Mouse (Mus musculus) adrenal gland, postnatal 10 days (tissue): ENCODE measurements around the gene Eif2b2. TPM values are rescaled to one million over a fixed set of nuclear protein-coding genes. Genes with fewer than 3 reads are reported as not detected.

Experiments used
- DNase-seq: peaks from one replicate; pipeline ENCODE4 v3.0.0; 2021; ENCODE audit warnings: mixed read lengths
- total RNA-seq, 2 experiments: library from RNA; stranded (reverse); gene quantifications; 2 replicates each; pipeline ENCODE4 v1.2.3; 2021

Gene Eif2b2
- total RNA-seq, 2 experiments from 2014 or later = 59.5 to 62.7 TPM

DNA sequence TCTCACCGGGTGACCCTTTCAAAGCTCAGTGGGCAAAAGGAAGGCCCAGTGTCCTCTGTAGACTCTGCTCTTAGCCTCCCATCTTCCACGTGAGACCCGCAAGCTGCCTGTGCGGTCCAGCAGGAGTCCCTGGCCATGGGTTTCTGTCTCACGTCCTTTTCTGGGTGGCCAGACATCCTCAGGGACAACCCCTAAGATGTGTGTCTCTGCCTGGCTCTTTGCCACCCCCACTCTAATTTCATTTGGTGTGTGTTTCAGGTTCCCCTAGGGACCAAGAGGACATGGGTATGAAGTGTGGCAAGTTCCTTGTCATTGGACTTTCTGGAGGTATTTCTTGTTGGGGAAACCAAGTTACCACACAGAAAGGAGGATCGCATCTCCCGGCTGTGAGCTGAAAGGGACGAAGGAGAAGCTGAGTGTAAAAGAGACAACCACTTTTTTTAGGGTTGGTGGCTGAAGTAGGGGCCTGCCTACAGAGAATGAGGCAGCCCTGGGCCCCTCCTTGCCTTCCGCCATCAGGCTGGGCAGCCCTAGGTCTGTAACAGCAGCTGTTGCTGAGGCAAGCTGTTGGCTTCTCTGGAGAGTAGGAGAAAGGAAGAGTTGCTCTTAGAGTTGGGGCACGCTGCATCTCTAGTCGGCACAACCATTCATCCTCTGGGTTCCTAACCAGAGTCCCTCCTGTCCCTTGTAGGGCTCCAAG is 25.2 kb upstream of the Eif2b2 start:
- no peak for DNase-seq

- peak; percentile 83 for DNase-seq
Observed at GRCm38 (mm10) chr12:85194623-85195018, 24.7 kb upstream of the Eif2b2 start.

DNA sequence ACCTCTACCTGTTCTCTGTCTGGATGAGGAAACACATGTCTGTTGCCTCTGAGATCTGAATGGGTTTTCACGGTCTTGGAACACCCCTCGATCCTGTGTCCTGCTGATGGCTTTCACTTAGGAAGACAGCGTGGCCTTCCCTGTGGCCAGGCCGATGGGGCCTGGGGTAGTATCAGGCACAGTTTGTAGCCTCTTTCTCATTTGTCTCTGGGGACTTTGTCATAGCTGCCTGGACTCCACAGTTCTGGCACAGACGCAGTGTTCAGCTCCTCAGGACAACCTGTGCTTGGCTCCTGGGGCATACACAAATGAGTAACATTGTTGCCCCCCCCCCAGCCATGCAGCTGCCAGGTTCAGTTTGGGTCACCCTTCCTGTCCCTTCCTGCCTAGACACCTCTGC is 24.2 kb upstream of the Eif2b2 start:
- DNase-seq = no peak

DNA sequence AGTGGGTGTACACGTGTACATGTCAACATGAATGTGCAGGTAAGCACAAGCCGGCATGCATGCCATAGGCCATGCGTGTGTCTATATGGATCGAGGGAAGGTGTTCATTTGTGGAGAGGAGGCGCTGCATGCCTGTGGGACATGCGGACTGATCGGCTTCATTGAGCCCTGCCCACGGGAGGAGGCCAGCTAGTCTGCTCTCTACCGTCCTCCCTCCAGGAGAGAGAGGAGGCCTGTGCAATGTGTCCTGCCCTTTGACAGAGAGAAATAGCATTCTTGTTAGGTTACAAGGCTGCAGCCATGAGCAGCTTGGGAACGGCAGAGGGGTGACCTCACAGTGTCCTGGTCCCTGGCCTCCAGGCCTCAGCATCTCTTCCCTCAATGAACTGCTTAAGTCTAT is 23.1 kb upstream of the Eif2b2 start:
- no peak for DNase-seq

GRCm38 (mm10) chr12:85197371-85197770 is 21.9 kb upstream of the Eif2b2 start:
- DNase-seq = no peak

DNA sequence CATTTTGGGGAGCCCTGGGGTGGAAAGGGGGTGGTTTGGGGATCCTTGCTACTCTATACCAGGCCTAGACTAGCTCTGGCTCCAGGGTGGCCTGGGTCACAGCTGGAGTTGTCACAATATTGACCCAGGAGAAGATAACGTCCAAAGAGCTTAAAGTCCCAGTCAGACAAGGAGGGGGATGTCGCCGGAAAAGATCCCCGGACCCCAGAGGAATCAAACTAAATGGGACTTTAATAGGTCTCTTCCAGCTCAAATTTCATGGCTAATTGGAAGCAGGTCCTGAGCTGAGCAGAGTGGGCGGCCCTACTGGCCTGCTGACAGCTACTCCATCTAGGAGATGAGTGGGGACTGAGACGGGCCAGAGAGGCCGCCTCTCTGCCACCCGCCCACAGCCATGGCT is 21.3 kb upstream of the Eif2b2 start:
- DNase-seq = no peak

DNA sequence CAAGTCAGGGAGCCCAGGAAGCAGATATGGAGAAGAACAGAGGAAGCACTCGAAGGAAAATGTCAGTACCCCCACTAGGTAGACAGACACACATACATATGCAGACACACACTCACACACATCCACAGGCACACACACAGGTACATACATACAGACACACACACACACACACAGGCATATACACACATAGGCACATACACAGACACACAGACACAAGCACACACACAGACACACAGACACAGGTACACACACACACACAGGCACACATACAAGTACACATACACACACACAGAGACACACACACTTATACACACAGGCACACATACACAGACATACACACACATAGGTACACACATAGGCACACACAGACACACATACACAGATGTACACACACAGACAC is 19.3 kb upstream of the Eif2b2 start:
- no peak for DNase-seq

GRCm38 (mm10) chr12:85200929-85201829 is 18.1 kb upstream of the Eif2b2 start:
- DNase-seq = no peak

GRCm38 (mm10) chr12:85201830-85202147 is 17.5 kb upstream of the Eif2b2 start:
- no peak for DNase-seq

DNA sequence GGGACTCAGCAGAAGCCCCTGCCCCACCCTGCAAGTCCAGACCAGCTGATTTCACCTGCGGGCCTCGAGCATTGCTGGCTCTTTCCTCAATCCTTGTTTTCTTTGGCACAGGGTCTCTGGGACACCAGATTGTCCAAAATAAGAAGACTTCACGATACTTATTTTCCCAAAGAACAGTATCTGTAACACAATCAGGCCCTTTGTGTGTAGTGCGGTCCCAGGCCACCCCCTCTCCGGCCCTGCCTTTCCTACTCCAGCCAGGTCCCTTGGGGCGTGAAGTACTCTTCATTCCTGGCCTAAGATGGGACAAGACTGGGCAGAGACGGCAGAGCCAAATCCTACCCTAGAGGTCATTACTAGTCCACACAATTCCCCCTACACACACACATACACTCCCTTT is 17.1 kb upstream of the Eif2b2 start:
- no peak for DNase-seq

GRCm38 (mm10) chr12:85203699-85204098 is 15.6 kb upstream of the Eif2b2 start:
- no peak for DNase-seq

DNA sequence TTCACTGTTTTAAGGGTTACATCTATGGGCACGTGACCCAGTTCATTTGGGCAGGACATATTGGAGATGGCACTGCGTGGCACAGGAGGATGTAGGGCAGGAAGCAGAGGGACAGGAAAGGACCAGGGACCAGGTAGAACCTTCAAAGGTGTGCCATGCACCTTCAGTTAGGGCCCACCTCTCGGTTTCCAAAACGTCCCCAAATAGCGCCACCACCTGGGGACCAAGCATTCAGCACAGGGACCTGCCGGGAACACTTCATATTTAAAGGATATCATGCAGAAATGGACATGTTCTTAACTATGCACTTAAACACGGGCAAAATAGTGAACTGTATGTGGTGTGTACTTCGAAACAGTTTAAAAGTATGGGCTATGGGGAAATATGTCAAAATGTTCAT is 15.2 kb upstream of the Eif2b2 start:
- no peak for DNase-seq

GRCm38 (mm10) chr12:85205425-85205824 is 13.9 kb upstream of the Eif2b2 start:
- DNase-seq = no peak

DNA sequence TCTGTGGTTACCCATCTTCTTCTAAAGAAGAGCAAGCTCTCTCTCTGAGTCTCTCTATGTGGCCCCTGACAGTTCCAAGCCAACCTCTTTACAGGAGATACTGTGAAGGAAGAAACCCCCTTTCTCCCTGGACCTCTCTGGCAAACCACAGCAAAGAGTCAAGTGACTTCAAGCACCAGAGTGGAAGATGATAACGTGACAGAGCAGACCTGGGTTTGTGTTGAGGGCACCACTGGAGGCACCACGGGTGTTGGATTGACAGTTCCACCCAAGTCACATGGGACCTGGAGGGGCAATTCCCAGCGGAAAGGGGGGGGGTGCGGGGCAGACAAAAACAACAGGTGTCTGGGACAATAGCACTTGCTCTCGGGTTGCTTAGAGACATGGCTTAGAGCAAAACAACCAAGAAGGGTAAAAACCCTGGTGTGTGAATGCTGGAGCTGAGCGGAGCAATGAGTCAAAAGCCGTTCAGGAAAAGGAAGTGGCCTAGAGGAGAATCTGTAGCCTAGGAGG is 10.5 kb upstream of the Eif2b2 start:
- DNase-seq = no peak

- no peak for DNase-seq
Observed at GRCm38 (mm10) chr12:85215031-85215430, 4.2 kb upstream of the Eif2b2 start.

DNA sequence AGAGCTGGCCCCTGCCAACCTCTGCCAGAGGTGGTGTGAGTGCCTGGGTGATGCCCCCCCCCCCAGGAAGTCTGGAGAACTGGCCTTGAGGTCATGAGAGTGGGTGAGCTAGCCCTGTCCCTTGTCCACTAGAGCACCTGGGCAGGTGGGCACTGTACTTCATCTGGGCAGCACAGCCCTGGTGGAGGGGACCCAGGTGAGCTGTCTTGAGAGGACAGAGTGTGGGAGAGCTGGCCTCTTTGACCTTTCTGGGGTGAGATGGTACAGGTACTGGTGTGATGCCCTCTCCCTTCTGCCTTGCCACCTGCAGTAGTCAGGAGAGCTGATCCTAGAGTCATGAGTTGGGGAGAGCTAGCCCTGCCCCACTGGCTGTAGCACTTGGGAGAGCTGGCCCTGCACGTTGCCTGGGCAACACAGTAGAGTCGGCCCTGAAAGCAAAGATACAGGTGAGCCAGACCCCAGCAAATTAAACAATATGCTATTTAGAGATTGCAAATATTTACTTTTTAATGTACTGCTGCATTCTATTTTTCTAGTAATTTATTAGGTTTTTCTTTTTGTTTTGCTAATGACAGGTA is 1.5 kb upstream of the Eif2b2 start:
- no peak for DNase-seq

DNA sequence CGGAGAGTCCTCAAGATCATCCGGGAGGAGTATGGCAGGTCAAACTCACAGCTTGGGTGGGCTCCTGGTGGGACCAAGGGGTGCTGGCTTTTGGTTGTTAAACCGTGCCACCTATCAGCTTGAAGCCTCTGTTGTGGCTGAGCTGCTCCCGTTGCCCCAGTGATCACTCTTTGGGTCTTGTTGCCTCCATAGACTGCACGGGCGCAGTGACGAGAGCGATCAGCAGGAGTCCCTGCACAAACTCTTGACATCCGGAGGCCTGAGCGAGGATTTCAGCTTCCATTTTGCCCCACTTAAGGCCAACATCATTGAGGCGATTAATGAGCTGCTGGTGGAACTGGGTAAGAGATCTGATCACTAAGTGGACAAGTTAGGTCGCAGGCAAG is 617 bp downstream of the Eif2b2 start:
- peak; percentile 31 for DNase-seq

DNA sequence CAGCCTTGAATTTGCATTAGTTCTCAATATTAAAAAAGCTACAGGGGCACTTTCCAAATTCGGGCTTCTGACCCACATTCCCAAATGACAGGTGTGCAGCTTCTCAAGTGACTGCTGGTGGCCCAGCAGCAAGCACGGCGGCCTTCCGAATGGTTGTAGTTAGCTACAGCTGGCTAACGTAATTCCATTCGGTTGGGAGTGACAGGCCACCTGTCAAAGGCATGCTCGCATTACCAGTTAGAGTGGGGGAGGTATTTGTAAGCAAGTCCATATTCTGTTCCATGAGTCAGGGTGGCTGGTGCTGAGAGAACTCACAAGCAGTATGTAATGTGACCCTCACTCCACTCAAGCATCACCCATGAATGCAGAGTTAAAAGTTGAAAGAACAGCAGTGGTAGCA is 7.9 kb downstream of the Eif2b2 start:
- no peak for DNase-seq

- no peak for DNase-seq
Observed at GRCm38 (mm10) chr12:85227876-85228599, 8.8 kb downstream of the Eif2b2 start.

- peak; percentile 40 for DNase-seq
Observed at GRCm38 (mm10) chr12:85233376-85234358, 14.4 kb downstream of the Eif2b2 start.

- no peak for DNase-seq
Observed at GRCm38 (mm10) chr12:85237553-85237952, 18.3 kb downstream of the Eif2b2 start.
